Mouse (Mus musculus) midbrain, embryonic 15.5 days (tissue): ENCODE results near the gene Pramel1. TPM values are rescaled to one million over a fixed set of nuclear protein-coding genes. Genes with fewer than 3 reads are reported as not detected.
"Not testable (repeated sequence)": the region's sequence is repeated elsewhere in the genome, so short reads cannot be mapped to it uniquely, and the experiment has no call there.

ENCODE experiments used
- ATAC-seq: fragments of 200-750 bp; cut with Nextera tagmentation; replicated peaks from 2 replicates; pipeline ENCODE4 v1.8.0; 2017; ENCODE audit warnings: moderate TSS enrichment
- H3K27ac ChIP-seq: fragments of 300-500 bp; sonication (generic); 2 replicates; pipeline ENCODE4 v1.5.1; 2015; ENCODE audit warnings: mild to moderate bottlenecking, inconsistent platforms
- H3K27me3 ChIP-seq: fragments of 300-500 bp; sonication (generic); replicated peaks from 2 replicates; pipeline ENCODE4 v1.6.1; 2015; ENCODE audit warnings: inconsistent platforms
- H3K36me3 ChIP-seq: fragments of 300-500 bp; sonication (generic); replicated peaks from 2 replicates; pipeline ENCODE4 v1.6.1; 2015; ENCODE audit warnings: inconsistent platforms
- H3K4me1 ChIP-seq: fragments of 300-500 bp; sonication (generic); 2 replicates; pipeline ENCODE4 v1.6.1; 2015; ENCODE audit warnings: inconsistent platforms
- H3K4me2 ChIP-seq: fragments of 300-500 bp; sonication (generic); 2 replicates; pipeline ENCODE4 v1.6.1; 2015; ENCODE audit warnings: inconsistent platforms, mild to moderate bottlenecking, moderate library complexity
- H3K4me3 ChIP-seq: fragments of 300-500 bp; sonication (generic); 2 replicates; pipeline ENCODE4 v1.5.1; 2015; ENCODE audit warnings: mild to moderate bottlenecking, inconsistent platforms
- H3K9ac ChIP-seq: fragments of 300-500 bp; sonication (generic); 2 replicates; pipeline ENCODE4 v1.6.1; 2015; ENCODE audit warnings: mild to moderate bottlenecking, inconsistent platforms
- H3K9me3 ChIP-seq: fragments of 300-500 bp; sonication (generic); 2 replicates; pipeline ENCODE4 v1.6.1; 2016; ENCODE audit warnings: inconsistent platforms
- WGBS: fragments of 180-500 bp; shearing (Covaris S2); methylation state at CpG from one replicate; pipeline ENCODE4 v1.1.7; 2015; ENCODE audit warnings: mixed read lengths; 5-methylcytosine and 5-hydroxymethylcytosine counted together
- polyA plus RNA-seq: library from polyadenylated mRNA; unstranded; fragments of >200 nt; fragmentation: Nextera tagmentation; extraction: Ambion mirVana; gene quantifications from 2 replicates; pipeline ENCODE4 v1.2.1, GENCODE M21; 2015

Pramel1 gene
- polyA plus RNA-seq, 1 experiment from 2014 or later = not detected

DNA sequence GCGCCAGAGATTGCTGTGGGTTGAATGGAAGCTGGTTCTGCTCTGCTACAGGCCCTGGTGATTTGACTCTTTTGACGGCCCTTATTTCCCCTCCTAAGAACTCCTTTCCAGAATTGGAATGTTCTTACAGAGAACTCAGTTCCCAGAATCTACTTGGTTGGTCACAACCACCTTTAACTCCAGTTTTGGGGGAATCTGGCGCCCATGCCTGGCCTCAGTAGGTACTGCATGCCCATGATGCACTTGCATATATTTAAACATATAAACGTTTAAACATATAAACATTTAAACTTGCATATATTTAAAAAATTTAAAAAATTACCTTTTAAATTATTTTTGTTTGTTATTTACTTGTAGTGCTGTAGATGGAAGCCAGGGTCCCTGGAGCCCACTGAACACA is 10.6 kb upstream of the Pramel1 start:
- Histone ChIP-seq H3K27ac (no peak overlapping the region), H3K9me3 (no peaks in the 10 kb centered on the region), H3K4me2 (no peak overlapping the region), H3K36me3 (no peaks in the 10 kb centered on the region), H3K9ac (no peak overlapping the region), H3K4me1 (peaks cover 26% of the 10 kb centered on the region), H3K4me3 (no peak overlapping the region), H3K27me3 (no peaks in the 10 kb centered on the region)
- WGBS = 40% methylated on average over 4 of the region's 4 CpGs
- ATAC-seq = no peak

DNA sequence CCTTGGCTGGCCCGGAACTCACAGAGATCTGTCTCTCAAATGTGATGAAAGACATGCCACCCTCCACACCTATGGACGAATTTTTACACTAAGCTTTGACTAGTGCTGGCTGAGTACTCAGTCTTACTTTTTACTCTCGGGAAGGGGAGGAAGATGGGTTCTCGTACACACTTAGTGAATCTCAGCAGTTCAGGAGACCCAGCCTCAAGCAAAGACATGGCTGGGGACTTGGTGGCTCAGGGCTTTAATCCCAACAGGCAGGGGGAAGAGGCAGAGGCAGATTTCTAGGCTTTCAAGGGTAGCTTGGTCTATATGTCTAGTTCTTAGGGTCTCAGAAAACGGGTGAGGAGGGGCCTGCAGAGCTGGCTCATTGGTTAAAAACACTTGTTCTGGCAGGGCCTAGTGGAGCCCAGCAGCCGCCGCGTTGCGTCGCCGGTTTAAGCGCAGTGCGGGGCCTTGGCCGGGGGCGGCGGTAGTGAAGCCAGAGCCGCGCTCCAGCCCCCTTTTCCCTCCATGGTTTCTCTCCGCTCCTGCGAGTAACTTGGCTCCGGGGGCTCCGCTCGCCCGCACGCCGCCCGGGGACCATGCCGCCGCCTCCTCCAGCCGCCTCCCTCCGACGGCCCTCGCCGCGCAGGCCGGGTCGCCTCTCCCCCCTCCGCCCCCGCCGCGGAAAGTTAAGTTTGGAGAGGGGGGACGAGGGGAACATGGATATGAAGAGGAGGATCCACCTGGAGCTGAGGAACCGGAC is 5.1 kb upstream of the Pramel1 start:
- no peaks in the 10 kb centered on the region for H3K36me3 ChIP-seq
- H3K4me1 ChIP-seq = peaks cover 3% of the 10 kb centered on the region; the same call in 1 of the 2 replicates
- no peak overlapping the region for H3K27ac ChIP-seq
- WGBS = 10% methylated on average over 36 of the region's 43 CpGs
- H3K4me2 ChIP-seq = peak overlapping the region; percentile 66
- peak overlapping the region; percentile 37 for H3K4me3 ChIP-seq
- no peaks in the 10 kb centered on the region for H3K27me3 ChIP-seq
- peak overlapping the region; percentile 27; the same call in 1 of the 2 replicates for H3K9ac ChIP-seq
- H3K9me3 ChIP-seq = no peaks in the 10 kb centered on the region
- peak; percentile 88 for ATAC-seq

- peak overlapping the region; percentile 54 for H3K4me3 ChIP-seq
- H3K27me3 ChIP-seq = no peaks in the 10 kb centered on the region
- H3K4me1 ChIP-seq = peaks cover 6% of the 10 kb centered on the region
- H3K36me3 ChIP-seq = peaks cover 11% of the 10 kb centered on the region; the same call in 1 of the 2 replicates
- H3K27ac ChIP-seq = peak overlapping the region; percentile 91
- peak overlapping the region; percentile 56; the same call in 1 of the 2 replicates for H3K9ac ChIP-seq
- WGBS = 69% methylated on average over 5 of the region's 5 CpGs
- H3K4me2 ChIP-seq = peak overlapping the region; percentile 60
- no peaks in the 10 kb centered on the region for H3K9me3 ChIP-seq
- ATAC-seq = peak; percentile 32
Measured at GRCm38 (mm10) chr4:143411566-143412218, 17.5 kb downstream of the Pramel1 start.

DNA sequence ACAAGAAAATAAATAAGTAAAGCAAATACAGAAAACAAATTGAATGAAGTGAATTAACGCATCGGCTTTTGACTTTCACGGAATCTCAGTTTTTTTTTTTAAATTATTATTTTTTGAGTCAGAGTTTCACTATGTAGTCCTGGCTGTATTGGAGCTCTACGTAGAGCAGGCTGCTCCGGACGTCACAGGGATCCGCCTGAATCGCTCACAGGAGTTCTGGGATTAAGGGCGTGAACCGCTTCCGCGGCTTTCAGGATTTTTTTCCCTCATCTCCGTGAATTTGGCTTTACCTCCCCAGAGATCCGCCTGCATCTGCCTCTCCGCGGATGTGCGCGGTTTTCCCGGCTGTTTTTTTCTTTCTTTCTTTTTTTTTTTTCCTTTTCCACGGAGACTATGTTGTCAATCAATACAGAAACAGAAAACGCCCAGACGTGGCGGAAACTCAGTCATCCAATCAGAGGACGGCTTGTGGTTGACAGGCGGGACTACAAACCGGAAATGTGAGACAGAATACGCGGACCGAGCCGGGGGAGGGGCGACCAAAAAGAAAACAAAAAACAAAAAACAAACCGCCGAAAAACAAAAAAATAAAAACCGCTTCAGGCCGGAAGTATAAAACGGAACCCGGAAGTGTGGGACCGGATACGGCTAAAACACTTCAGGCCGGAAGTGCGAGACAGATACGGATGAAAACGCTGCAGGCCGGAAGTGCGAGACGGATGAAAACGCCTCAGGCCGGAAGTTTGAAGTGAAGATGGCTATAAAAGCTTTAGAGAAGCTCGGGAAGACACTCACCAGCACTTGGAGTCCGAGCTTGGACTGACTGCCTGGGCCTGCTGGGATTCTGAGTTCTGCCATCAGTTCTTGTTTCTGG is 18.2 kb downstream of the Pramel1 start, which contains the start of gene Pramef8:
Gene Pramef8, plus strand, starts transcription at position 208 of the 874 bp plus-strand sequence.
- H3K27me3 ChIP-seq = no peaks in the 10 kb centered on the region
- H3K36me3 ChIP-seq = peaks cover 18% of the 10 kb centered on the region
- peaks cover 6% of the 10 kb centered on the region for H3K4me1 ChIP-seq
- H3K27ac ChIP-seq = peak within 1 kb of the TSS; percentile 91
- under 1% methylated on average over 50 of the region's 50 CpGs for WGBS
- H3K9me3 ChIP-seq = no peaks in the 10 kb centered on the region
- H3K4me2 ChIP-seq = peak within 1 kb of the TSS; percentile 60
- peak within 1 kb of the TSS; percentile 54 for H3K4me3 ChIP-seq
- ATAC-seq = peak; percentile 95
- H3K9ac ChIP-seq = peak within 1 kb of the TSS; percentile 56

DNA sequence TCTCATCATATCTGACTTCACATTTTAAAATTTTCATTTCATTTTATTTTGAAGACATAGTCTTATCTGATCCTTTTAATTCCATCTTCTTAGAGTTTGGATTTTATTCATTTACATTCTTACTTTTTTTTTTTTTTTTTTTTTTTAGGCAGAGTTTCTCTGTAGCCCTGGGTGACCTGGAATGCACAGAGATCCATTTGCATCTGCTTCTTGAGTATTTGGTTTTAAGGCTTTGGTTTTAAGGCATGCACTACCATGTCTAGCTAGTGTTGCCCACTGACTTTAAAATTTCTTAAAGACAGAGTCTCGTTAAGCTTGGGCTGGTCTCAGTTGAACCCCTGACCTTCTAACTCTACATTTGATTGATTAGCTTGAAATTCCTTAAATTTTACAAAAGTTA is 19.4 kb downstream of the Pramel1 start:
- Histone ChIP-seq H3K4me2 (peak overlapping the region; percentile 60; the same call in 1 of the 2 replicates), H3K9ac (no peak overlapping the region), H3K4me3 (no peak overlapping the region), H3K27me3 (no peaks in the 10 kb centered on the region), H3K4me1 (peaks cover 6% of the 10 kb centered on the region), H3K9me3 (no peaks in the 10 kb centered on the region), H3K36me3 (peaks cover 29% of the 10 kb centered on the region), H3K27ac (no peak overlapping the region)
- ATAC-seq = no peak
- 96% methylated on average over 1 of the region's 1 CpGs for WGBS

DNA sequence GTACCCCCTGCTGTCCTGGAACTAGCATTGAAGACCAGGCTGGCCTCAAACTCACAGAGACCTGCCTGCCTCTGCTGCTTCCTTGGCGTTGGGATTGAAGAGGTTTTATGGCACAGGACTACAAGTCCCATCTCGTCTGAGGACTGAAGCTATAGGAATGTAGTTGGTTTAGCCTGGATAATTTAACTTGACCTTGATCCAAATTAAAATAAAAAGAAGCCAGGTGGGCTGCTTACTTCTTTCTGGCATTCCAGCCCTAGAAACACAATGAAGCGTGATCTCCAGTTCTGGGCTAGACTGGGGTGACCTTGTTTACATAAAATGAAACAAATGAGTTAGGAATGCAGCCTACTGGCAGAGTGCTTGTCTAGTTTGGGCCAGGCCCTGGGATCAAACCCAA is 19.9 kb downstream of the Pramel1 start:
- H3K27ac ChIP-seq = no peak overlapping the region
- H3K9ac ChIP-seq = no peak overlapping the region
- H3K4me2 ChIP-seq = no peak overlapping the region
- H3K27me3 ChIP-seq = no peaks in the 10 kb centered on the region
- WGBS = 96% methylated on average over 3 of the region's 3 CpGs
- no peak overlapping the region for H3K4me3 ChIP-seq
- no peak for ATAC-seq
- H3K9me3 ChIP-seq = no peaks in the 10 kb centered on the region
- H3K36me3 ChIP-seq = peaks cover 34% of the 10 kb centered on the region
- peaks cover 6% of the 10 kb centered on the region for H3K4me1 ChIP-seq

DNA sequence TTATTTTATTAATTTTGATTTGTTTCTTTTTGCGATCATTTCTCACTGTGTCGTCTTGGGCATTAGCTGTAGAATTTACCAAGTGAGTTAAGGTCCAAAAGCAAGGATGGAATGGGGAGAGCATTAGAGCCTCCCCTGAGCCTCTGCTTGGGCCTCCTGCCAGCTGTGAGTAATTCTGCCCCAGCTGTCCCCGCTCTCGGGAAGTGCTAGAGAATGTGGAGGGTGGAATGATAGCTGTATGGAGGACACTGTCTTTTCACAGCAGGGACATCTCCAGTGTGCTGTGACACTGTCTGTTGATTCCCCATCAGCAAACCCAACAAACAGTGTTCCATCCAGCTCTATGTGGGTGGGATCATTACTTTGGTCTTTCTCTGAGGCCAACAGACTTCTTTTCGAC is 32.5 kb downstream of the Pramel1 start:
- H3K36me3 ChIP-seq, ATAC-seq, H3K4me2 ChIP-seq, H3K9ac ChIP-seq, H3K27me3 ChIP-seq, H3K4me1 ChIP-seq, H3K4me3 ChIP-seq, H3K27ac ChIP-seq, H3K9me3 ChIP-seq: not testable (repeated sequence)
- 72% methylated on average over 5 of the region's 5 CpGs for WGBS

Other genes starting within 250 kb of the Pramel1 start
- 16.5 TPM in 2 replicates for gene Prdm2, start 181.4 kb upstream of the Pramel1 start, polyA plus RNA-seq
- gene Pdpn, start 94.9 kb upstream of the Pramel1 start, polyA plus RNA-seq = 40.8 and 46.3 TPM in 2 replicates
- 0.27 and 0.31 TPM in 2 replicates for gene Lrrc38, start 44.7 kb upstream of the Pramel1 start, polyA plus RNA-seq
- gene Pramef8, start 18.0 kb downstream of the Pramel1 start, polyA plus RNA-seq = 25.6 and 27.4 TPM in 2 replicates
- gene Oog4, start 55.9 kb downstream of the Pramel1 start, polyA plus RNA-seq = not detected in 2 replicates
- not detected in 2 replicates for gene Gm13043, start 116.9 kb downstream of the Pramel1 start, polyA plus RNA-seq
- not detected in 2 replicates for gene Gm13040, start 141.5 kb downstream of the Pramel1 start, polyA plus RNA-seq
- not detected in 2 replicates for gene BC080695, start 157.3 kb downstream of the Pramel1 start, polyA plus RNA-seq
- not detected in 2 replicates for gene Gm13057, start 157.3 kb downstream of the Pramel1 start, polyA plus RNA-seq
- gene Gm13083, start 220.6 kb downstream of the Pramel1 start, polyA plus RNA-seq = not detected in 2 replicates